ENCODE assay signal across 10 mouse cellular contexts in genomic region chr9:61164501-61165251, GRCm38 (mm10).
DNase-seq lines count a peak whose midpoint lies in the region; ATAC-seq and TF ChIP-seq lines count a peak whose summit lies in the region.
"Had no signal": no experiment of that assay in that cellular context is flagged by ENCODE, and none has a peak within 500 bp of the region (broad histone marks: within the 10 kb centered on the region; RNA-seq: fewer than 3 reads in every experiment).

No protein-coding gene starts in this region.

- H3K36me3 ChIP-seq in kidney, adult 2 months (ENCODE audit: control insufficient read depth, insufficient read depth, low read length) = no peaks in the 10 kb centered on the region
- no peaks in the 10 kb centered on the region for H3K36me3 ChIP-seq in heart, embryonic 15.5 days
- no peaks in the 10 kb centered on the region for H3K36me3 ChIP-seq in forebrain, embryonic 15.5 days
- H3K36me3 ChIP-seq: neural tube, embryonic 13.5 days had no signal

- peak; percentile 63 for ATAC-seq in heart, embryonic 15.5 days (replicated peaks; ENCODE audit: insufficient number of reproducible peaks, insufficient read depth, low FRiP score, low read depth)
- ATAC-seq in monocyte, adult 5-6 weeks (replicated peaks; ENCODE audit: insufficient number of reproducible peaks, low FRiP score, low TSS enrichment, poor library complexity, severe bottlenecking) = no peak
- no peak for ATAC-seq in forebrain, embryonic 15.5 days (replicated peaks)

- no peak for TF ChIP-seq POLR2A in kidney, adult 2 months (IDR thresholded peaks at IDR 0.05; ENCODE audit: low read depth, low read length)

- WGBS in kidney, adult 2 months = 72% methylated on average over 11 of the region's 11 CpGs
- 40% methylated on average over 11 of the region's 11 CpGs for WGBS in heart, embryonic 15.5 days
- WGBS in forebrain, embryonic 15.5 days = 69% methylated on average over 11 of the region's 11 CpGs

- no peak overlapping the region for H3K4me3 ChIP-seq in kidney, adult 2 months (ENCODE audit: insufficient read depth, low read depth, low read length)
- H3K4me3 ChIP-seq in brown adipose tissue, adult 24 weeks (ENCODE audit: insufficient read depth, low read depth, low read length) = no peak overlapping the region
- no peak overlapping the region for H3K4me3 ChIP-seq in heart, embryonic 15.5 days
- H3K4me3 ChIP-seq in forebrain, embryonic 15.5 days = no peak overlapping the region
- H3K4me3 ChIP-seq: erythroblast, embryonic 14.5 days; neural tube, embryonic 13.5 days had no signal

- H3K4me2 ChIP-seq in heart, embryonic 15.5 days = no peak overlapping the region
- H3K4me2 ChIP-seq in forebrain, embryonic 15.5 days (replicated peaks) = no peak overlapping the region
- H3K4me2 ChIP-seq: neural tube, embryonic 13.5 days had no signal

- no peak overlapping the region for H3K9ac ChIP-seq in heart, embryonic 15.5 days
- H3K9ac ChIP-seq in forebrain, embryonic 15.5 days (replicated peaks) = no peak overlapping the region
- H3K9ac ChIP-seq: neural tube, embryonic 13.5 days had no signal

- H3K9me3 ChIP-seq in heart, embryonic 15.5 days (replicated peaks) = no peaks in the 10 kb centered on the region
- H3K9me3 ChIP-seq in forebrain, embryonic 15.5 days = no peaks in the 10 kb centered on the region
- H3K9me3 ChIP-seq: neural tube, embryonic 13.5 days had no signal

- TF ChIP-seq CTCF in kidney, adult 2 months (conservative IDR thresholded peaks at IDR 0.05; ENCODE audit: insufficient read depth, insufficient read length, low read depth, low read length) = no peak

- H3K27ac ChIP-seq in kidney, adult 2 months (ENCODE audit: insufficient read depth, low read depth, low read length) = no peak overlapping the region
- peak overlapping the region; percentile 15; the same call in 1 of the 2 replicates for H3K27ac ChIP-seq in brown adipose tissue, adult 24 weeks (replicated peaks; ENCODE audit: low read depth, low read length)
- peak overlapping the region; percentile 39 for H3K27ac ChIP-seq in heart, embryonic 15.5 days
- no peak overlapping the region for H3K27ac ChIP-seq in forebrain, embryonic 15.5 days (replicated peaks)
- H3K27ac ChIP-seq: neural tube, embryonic 13.5 days had no signal

- H3K4me1 ChIP-seq in kidney, adult 2 months (ENCODE audit: control insufficient read depth, insufficient read depth, low read length) = 0 out of 2 replicates have a peak, but pooled peaks cover 2% of the 10 kb centered on the region
- peaks cover 7% of the 10 kb centered on the region; the same call in 1 of the 2 replicates for H3K4me1 ChIP-seq in brown adipose tissue, adult 24 weeks (ENCODE audit: control insufficient read depth, insufficient read depth, insufficient read length, low read length)
- peaks cover 11% of the 10 kb centered on the region for H3K4me1 ChIP-seq in heart, embryonic 15.5 days (replicated peaks)
- peaks cover 28% of the 10 kb centered on the region for H3K4me1 ChIP-seq in forebrain, embryonic 15.5 days

- DNase-seq in kidney, adult 2 months = peak; percentile 27
- DNase-seq in kidney, postnatal 36 days = no peak
- peak; percentile 71 for DNase-seq in lung, postnatal 10 days
- no peak for DNase-seq in right cerebral cortex, adult 18-20 months

- no peaks in the 10 kb centered on the region for H3K27me3 ChIP-seq in kidney, adult 2 months (replicated peaks; ENCODE audit: control insufficient read depth, insufficient read depth, low read length)
- H3K27me3 ChIP-seq in heart, embryonic 15.5 days = peaks cover 11% of the 10 kb centered on the region
- no peaks in the 10 kb centered on the region for H3K27me3 ChIP-seq in forebrain, embryonic 15.5 days

Comparison
In these comparisons a context has a peak if more than half of its experiments do, and no peak if none do; other contexts are left out.
1. DNase-seq: peak in kidney, adult 2 months (single experiment) and lung, postnatal 10 days (single experiment); none in kidney, postnatal 36 days (0 of 2) and right cerebral cortex, adult 18-20 months (single experiment).
2. H3K27ac ChIP-seq: peak in brown adipose tissue, adult 24 weeks (single experiment) and heart, embryonic 15.5 days (single experiment); none in kidney, adult 2 months (single experiment) and forebrain, embryonic 15.5 days (single experiment).